Mouse (Mus musculus) lung, embryonic 14.5 days (tissue): ENCODE data around the gene Abtb2. TPM values are rescaled to one million over a fixed set of nuclear protein-coding genes. Genes with fewer than 3 reads are reported as not detected.

ENCODE experiments used
- ATAC-seq: fragments of 200-750 bp; cut with Nextera tagmentation; 2 replicates; pipeline ENCODE4 v1.8.0; 2017; ENCODE audit warnings: mild to moderate bottlenecking, moderate TSS enrichment, moderate library complexity; ENCODE audit not compliant: insufficient read depth
- DNase-seq: peaks from one replicate; pipeline ENCODE4 v3.0.0-alpha.2; 2015
- H3K27ac ChIP-seq: fragments of 300-500 bp; sonication (generic); 2 replicates; pipeline ENCODE4 v1.5.1; 2014; ENCODE audit warnings: low read depth, mild to moderate bottlenecking, moderate library complexity
- H3K27me3 ChIP-seq: fragments of 300-500 bp; sonication (generic); 2 replicates; pipeline ENCODE4 v1.6.1; 2014; ENCODE audit warnings: low read length, control low read depth; ENCODE audit not compliant: insufficient read depth
- H3K36me3 ChIP-seq: fragments of 300-500 bp; sonication (generic); 2 replicates; pipeline ENCODE4 v1.6.1; 2014; ENCODE audit warnings: control low read depth; ENCODE audit not compliant: insufficient read depth
- H3K4me1 ChIP-seq: fragments of 300-500 bp; sonication (generic); 2 replicates; pipeline ENCODE4 v1.6.1; 2014; ENCODE audit warnings: antibody characterized with exemption, control low read depth; ENCODE audit not compliant: insufficient read depth
- H3K4me2 ChIP-seq: fragments of 300-500 bp; sonication (generic); 2 replicates; pipeline ENCODE4 v1.6.1; 2014; ENCODE audit warnings: mild to moderate bottlenecking
- H3K4me3 ChIP-seq: fragments of 300-500 bp; sonication (generic); 2 replicates; pipeline ENCODE4 v1.5.1; 2014; ENCODE audit warnings: low read depth, low read length
- H3K9ac ChIP-seq: fragments of 300-500 bp; sonication (generic); 2 replicates; pipeline ENCODE4 v1.6.1; 2014
- H3K9me3 ChIP-seq: fragments of 300-500 bp; sonication (generic); 2 replicates; pipeline ENCODE4 v1.6.1; 2016; ENCODE audit warnings: low read depth, low read length, control low read depth
- CTCF ChIP-seq: IDR thresholded peaks from 2 replicates; pipeline ENCODE4 v1.5.1; 2016; ENCODE audit warnings: antibody characterized with exemption, low read depth
- WGBS: fragments of 180-500 bp; shearing (Covaris S2); extraction: QIAGEN DNeasy Blood & Tissue Kit; methylation state at CpG from one replicate; pipeline ENCODE4 v1.1.7; 2014; 5-methylcytosine and 5-hydroxymethylcytosine counted together
- polyA plus RNA-seq: library from polyadenylated mRNA; unstranded; fragments of >200 nt; fragmentation: Nextera tagmentation; extraction: Ambion mirVana; gene quantifications from 2 replicates; pipeline ENCODE4 v1.2.1, GENCODE M21; 2014

Gene Abtb2
- polyA plus RNA-seq, 1 experiment from 2014 or later: 8.0 TPM

DNA sequence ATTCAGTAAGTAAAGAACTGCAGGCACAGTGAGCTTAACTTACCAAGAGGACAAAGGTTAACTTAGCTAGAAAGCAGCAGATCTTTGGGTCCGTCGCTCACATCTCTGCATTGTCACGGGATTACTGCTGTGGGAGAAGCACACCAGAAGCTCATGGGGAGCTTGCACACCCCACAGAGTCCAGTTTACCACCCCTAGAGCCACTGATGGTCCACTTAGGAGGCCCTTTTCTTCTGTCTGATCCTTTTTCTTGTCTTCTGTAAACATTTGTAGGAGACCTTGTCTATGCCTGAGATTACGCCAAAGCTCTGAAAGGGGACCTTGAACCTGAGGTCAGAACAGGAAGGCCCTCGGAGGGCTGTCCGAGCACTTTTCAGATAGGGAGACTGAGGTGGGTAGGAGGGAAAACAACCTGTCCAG is 28.5 kb downstream of the Abtb2 start:
- no peaks in the 10 kb centered on the region for H3K36me3 ChIP-seq
- H3K9me3 ChIP-seq: no peaks in the 10 kb centered on the region
- no peaks in the 10 kb centered on the region for H3K27me3 ChIP-seq
- no peak overlapping the region for H3K4me2 ChIP-seq
- ATAC-seq (no peak), DNase-seq (no peak)
- peaks cover 7% of the 10 kb centered on the region; the same call in 1 of the 2 replicates for H3K4me1 ChIP-seq
- WGBS: 50% methylated on average over 6 of the region's 6 CpGs
- no peak for TF ChIP-seq CTCF
- no peak overlapping the region for H3K4me3 ChIP-seq
- H3K9ac ChIP-seq: no peak overlapping the region
- H3K27ac ChIP-seq: no peak overlapping the region

DNA sequence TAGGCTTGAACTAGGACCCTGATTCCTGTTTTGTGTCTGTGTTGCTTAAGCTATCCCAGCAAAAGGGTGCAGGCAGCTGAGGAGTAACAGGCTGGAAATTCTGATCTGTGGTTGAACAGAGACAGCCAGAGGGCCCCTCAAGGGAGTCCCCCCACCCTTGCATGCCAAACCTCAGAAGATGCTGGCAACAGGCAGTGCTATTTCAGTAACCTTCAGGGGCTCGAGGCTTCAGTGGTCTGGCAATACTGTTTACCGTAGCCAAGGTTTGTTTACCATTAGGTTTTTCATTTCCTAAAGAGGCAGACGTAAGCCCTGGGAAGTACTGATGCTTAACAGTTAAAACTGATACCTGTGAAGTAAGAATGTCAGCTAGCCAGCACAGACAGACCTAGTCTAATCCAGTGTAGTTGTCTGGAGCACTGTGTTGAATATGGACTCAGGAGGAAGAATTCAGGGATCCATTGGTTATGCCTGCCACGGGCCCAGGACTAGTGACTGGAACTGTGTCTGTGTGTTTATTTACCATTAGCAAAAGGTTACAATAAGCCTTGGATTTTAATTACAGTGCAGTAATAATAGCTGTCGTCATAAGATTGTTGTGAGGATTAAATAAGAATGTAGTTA is 29.0 kb downstream of the Abtb2 start:
- Histone ChIP-seq H3K9me3 (no peaks in the 10 kb centered on the region), H3K4me3 (no peak overlapping the region), H3K4me2 (no peak overlapping the region), H3K27ac (no peak overlapping the region), H3K27me3 (no peaks in the 10 kb centered on the region), H3K4me1 (peaks cover 7% of the 10 kb centered on the region; the same call in 1 of the 2 replicates), H3K9ac (no peak overlapping the region), H3K36me3 (no peaks in the 10 kb centered on the region)
- DNase-seq (no peak), ATAC-seq (no peak)
- WGBS: 29% methylated on average over 5 of the region's 5 CpGs
- no peak for TF ChIP-seq CTCF

DNA sequence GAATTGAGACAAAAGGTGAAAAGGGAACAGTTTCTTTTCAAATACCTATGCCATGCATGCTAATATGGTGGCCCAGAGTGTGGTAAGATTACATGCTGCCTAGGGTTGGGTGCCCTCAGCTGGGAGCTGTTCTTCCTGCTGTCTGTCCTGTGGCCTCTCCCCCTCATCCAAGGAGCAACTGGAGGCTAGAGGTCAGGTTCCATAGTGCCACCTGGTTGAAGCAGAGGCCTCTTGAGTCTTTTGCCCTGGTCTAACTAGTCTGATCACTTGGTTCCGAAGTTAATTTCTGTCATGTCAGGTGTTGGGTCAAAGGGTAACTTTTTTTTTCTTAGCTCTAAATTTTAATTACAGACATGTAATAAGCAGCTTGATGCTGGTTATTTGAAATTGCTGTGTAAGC is 33.2 kb downstream of the Abtb2 start:
- no peak overlapping the region for H3K4me2 ChIP-seq
- TF ChIP-seq CTCF: no peak
- no peaks in the 10 kb centered on the region for H3K36me3 ChIP-seq
- no peak overlapping the region for H3K4me3 ChIP-seq
- DNase-seq: no peak
- H3K9ac ChIP-seq: no peak overlapping the region
- no peaks in the 10 kb centered on the region for H3K27me3 ChIP-seq
- H3K9me3 ChIP-seq: no peaks in the 10 kb centered on the region
- no peak overlapping the region for H3K27ac ChIP-seq
- ATAC-seq: no peak
- 61% methylated on average over 1 of the region's 1 CpGs for WGBS
- peaks cover 5% of the 10 kb centered on the region; the same call in 1 of the 2 replicates for H3K4me1 ChIP-seq

DNA sequence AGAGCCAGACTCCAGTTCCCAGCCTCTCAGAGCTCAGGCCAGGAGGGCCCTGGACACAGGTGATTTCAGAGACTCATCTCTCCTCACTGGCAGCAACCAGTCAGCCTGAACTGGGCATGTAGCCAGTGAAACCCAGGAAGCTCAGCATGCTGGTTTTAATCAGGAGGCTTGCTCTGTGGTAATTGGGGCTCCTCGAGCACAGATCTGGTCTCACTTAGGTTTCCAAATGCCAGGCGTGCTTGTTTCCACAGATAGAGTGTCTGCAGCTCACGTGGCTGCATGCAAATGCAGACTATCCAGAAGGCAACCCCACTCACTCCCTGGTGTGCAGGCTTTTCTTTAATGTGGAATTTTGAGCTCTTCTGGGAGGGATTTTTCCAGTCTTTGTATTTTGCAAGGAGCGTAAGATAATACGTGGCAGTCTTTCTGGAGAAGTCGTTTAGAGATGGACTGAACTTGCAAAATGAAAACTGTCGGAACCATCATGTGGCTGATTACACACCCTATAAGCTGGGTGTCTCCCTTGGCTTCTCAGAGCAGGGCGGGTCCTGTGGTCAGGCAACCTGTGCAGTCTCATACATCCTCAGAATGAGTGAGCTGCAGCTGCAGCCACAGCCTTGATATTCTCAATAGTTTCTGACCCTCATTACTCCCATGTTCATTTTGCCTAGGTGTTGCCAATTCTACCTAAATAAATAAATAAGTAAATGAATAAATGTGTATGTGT is 34.2 kb downstream of the Abtb2 start:
- no peaks in the 10 kb centered on the region for H3K9me3 ChIP-seq
- no peak overlapping the region for H3K4me2 ChIP-seq
- H3K27ac ChIP-seq: no peak overlapping the region; the same call in 1 of the 2 replicates
- 0 out of 2 replicates have a peak, but pooled peaks cover 5% of the 10 kb centered on the region for H3K4me1 ChIP-seq
- ATAC-seq: no peak
- H3K4me3 ChIP-seq: no peak overlapping the region
- H3K27me3 ChIP-seq: no peaks in the 10 kb centered on the region
- H3K36me3 ChIP-seq: no peaks in the 10 kb centered on the region
- H3K9ac ChIP-seq: no peak overlapping the region
- DNase-seq: peak; percentile 23
- TF ChIP-seq CTCF: no peak
- 57% methylated on average over 8 of the region's 8 CpGs for WGBS

DNA sequence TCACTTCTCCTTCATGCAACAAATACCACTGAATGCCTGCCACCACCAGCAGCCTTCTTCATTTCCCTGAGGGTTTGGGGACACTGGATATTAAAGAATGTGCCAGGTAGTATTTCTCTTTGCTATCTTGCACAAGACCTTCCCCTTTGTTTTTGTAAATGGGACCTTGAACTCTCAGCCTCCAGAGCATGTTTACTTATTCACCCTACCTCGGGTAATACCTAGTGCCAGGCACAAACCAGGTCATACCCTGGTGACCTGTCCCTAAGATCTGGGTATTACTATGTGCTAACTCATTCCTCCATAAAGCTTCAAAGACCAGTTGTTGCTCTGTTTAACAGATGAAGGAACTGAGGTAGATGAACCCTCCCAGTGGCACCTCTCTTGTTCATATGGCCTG is 35.0 kb downstream of the Abtb2 start:
- no peaks in the 10 kb centered on the region for H3K9me3 ChIP-seq
- no peaks in the 10 kb centered on the region for H3K27me3 ChIP-seq
- no peak overlapping the region for H3K4me3 ChIP-seq
- no peak overlapping the region for H3K27ac ChIP-seq
- DNase-seq (no peak), ATAC-seq (no peak)
- 0 out of 2 replicates have a peak, but pooled peaks cover 5% of the 10 kb centered on the region for H3K4me1 ChIP-seq
- no peaks in the 10 kb centered on the region for H3K36me3 ChIP-seq
- 0 out of 2 replicates have a peak overlapping the region, but pooled peaks have one; percentile 2 for H3K9ac ChIP-seq
- TF ChIP-seq CTCF: no peak
- 21% methylated on average over 1 of the region's 1 CpGs for WGBS
- no peak overlapping the region for H3K4me2 ChIP-seq

DNA sequence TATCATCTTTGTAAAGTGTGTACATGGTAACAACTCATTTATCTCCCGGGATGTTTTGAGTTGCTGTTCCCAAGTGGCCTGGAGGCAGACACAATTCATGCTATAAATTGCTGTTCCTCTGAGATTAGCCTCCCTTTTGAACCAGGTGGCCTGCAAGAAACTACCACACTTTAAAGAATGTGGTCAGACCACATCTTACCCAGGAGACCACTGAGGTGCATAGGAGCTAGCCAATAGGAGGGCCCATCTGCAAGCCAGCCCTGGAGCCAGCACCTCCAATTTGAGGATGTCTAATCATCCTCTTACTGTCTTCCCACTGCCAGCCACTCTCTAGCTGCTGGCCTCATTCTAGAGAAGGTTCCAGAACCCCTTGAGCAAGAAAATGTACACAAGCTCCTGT is 35.4 kb downstream of the Abtb2 start:
- whole genome bisulfite sequencing: 69% methylated on average over 1 of the region's 1 CpGs

DNA sequence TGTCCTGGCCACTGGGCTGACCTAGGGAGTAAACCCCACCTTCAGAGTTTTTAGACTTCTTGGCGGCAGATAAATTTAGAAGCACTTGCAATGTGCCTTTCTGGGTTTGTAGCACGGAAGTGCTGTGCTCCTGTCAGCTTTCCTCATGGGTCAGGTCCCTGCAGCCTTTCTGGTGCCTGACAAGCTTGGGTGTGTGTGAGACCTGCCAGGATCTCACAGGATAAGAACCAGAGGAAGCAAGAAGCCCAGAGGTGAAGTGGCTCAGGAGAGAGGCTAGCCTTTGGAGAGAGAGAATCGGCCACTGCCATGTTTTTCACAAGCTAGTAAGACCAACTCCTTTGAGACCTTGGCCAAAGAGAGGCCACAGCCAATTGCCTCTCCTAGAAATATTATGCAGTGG is 37.1 kb downstream of the Abtb2 start:
- Histone ChIP-seq H3K36me3 (no peaks in the 10 kb centered on the region), H3K4me2 (no peak overlapping the region), H3K4me1 (0 out of 2 replicates have a peak, but pooled peaks cover 5% of the 10 kb centered on the region), H3K9me3 (no peaks in the 10 kb centered on the region), H3K27me3 (no peaks in the 10 kb centered on the region), H3K9ac (no peak overlapping the region), H3K27ac (no peak overlapping the region), H3K4me3 (no peak overlapping the region)
- DNase-seq: no peak
- ATAC-seq: no peak
- no peak for TF ChIP-seq CTCF
- 47% methylated on average over 3 of the region's 3 CpGs for WGBS

More for the DNA sequence above, 35.4 kb downstream of the Abtb2 start:
- TF ChIP-seq CTCF: no peak
- H3K4me1 ChIP-seq: 0 out of 2 replicates have a peak, but pooled peaks cover 5% of the 10 kb centered on the region
- H3K36me3 ChIP-seq: no peaks in the 10 kb centered on the region
- no peak overlapping the region for H3K9ac ChIP-seq
- no peak overlapping the region for H3K4me2 ChIP-seq
- H3K27ac ChIP-seq: no peak overlapping the region
- no peaks in the 10 kb centered on the region for H3K27me3 ChIP-seq
- H3K4me3 ChIP-seq: no peak overlapping the region
- no peak for DNase-seq
- ATAC-seq: no peak
- H3K9me3 ChIP-seq: no peaks in the 10 kb centered on the region
